Mouse (Mus musculus): ENCODE results near the gene Tspan18. TPM values are rescaled to one million over a fixed set of nuclear protein-coding genes. Genes with fewer than 3 reads are reported as not detected.

Tspan18 gene
- total and polyA plus RNA-seq, 3 experiments = 9.4 to 21.3 (median 16.0) TPM

GRCm38 (mm10) chr2:93180077-93180844 lies 154.0 kb downstream of the Tspan18 start:
- H3K79me2 ChIP-seq (replicated peaks; ENCODE audit: control insufficient read depth, insufficient read depth, low read length) = no peaks in the 10 kb centered on the region
- peak; percentile 60 for DNase-seq
- H3K4me1 ChIP-seq (ENCODE audit: control insufficient read depth, insufficient read depth, low read length) = peaks cover 1% of the 10 kb centered on the region; the same call in 1 of the 2 replicates
- TF ChIP-seq EP300 (IDR thresholded peaks at IDR 0.05; ENCODE audit: insufficient read depth, low read depth, low read length) (no peak), CTCF (IDR thresholded peaks at IDR 0.05) (no peak), POLR2A (IDR thresholded peaks at IDR 0.05; ENCODE audit: insufficient read depth, low read depth, low read length) (no peak)
- H3K36me3 ChIP-seq (ENCODE audit: control insufficient read depth, insufficient read depth, low read length) = no peaks in the 10 kb centered on the region
- peak overlapping the region; percentile 42 for H3K4me3 ChIP-seq
- H3K9ac ChIP-seq (ENCODE audit: low read depth, low read length) = peak overlapping the region; percentile 46
- WGBS = 11% methylated on average over 41 of the region's 41 CpGs
- H3K27ac ChIP-seq = peak overlapping the region; percentile 22
- no peaks in the 10 kb centered on the region for H3K27me3 ChIP-seq (ENCODE audit: control insufficient read depth, insufficient read depth, low read length)
- intact Hi-C loops (cut with DNase I) = no loop called here

GRCm38 (mm10) chr2:93179603-93180002 lies 154.7 kb downstream of the Tspan18 start:
- Histone ChIP-seq H3K79me2 (replicated peaks; ENCODE audit: control insufficient read depth, insufficient read depth, low read length) (no peaks in the 10 kb centered on the region), H3K27ac (no peak overlapping the region), H3K9ac (ENCODE audit: low read depth, low read length) (no peak overlapping the region), H3K4me1 (ENCODE audit: control insufficient read depth, insufficient read depth, low read length) (peaks cover 1% of the 10 kb centered on the region; the same call in 1 of the 2 replicates), H3K4me3 (no peak overlapping the region), H3K36me3 (ENCODE audit: control insufficient read depth, insufficient read depth, low read length) (no peaks in the 10 kb centered on the region), H3K27me3 (ENCODE audit: control insufficient read depth, insufficient read depth, low read length) (no peaks in the 10 kb centered on the region)
- TF ChIP-seq POLR2A (IDR thresholded peaks at IDR 0.05; ENCODE audit: insufficient read depth, low read depth, low read length) (no peak), EP300 (IDR thresholded peaks at IDR 0.05; ENCODE audit: insufficient read depth, low read depth, low read length) (no peak), CTCF (IDR thresholded peaks at IDR 0.05) (no peak)
- intact Hi-C loops (cut with DNase I) = no loop called here
- 83% methylated on average over 5 of the region's 5 CpGs for WGBS
- no peak for DNase-seq

- WGBS = 86% methylated on average over 4 of the region's 4 CpGs
- H3K4me1 ChIP-seq (ENCODE audit: control insufficient read depth, insufficient read depth, low read length) = peaks cover 5% of the 10 kb centered on the region
- H3K79me2 ChIP-seq (replicated peaks; ENCODE audit: control insufficient read depth, insufficient read depth, low read length) = no peaks in the 10 kb centered on the region
- no peaks in the 10 kb centered on the region for H3K27me3 ChIP-seq (ENCODE audit: control insufficient read depth, insufficient read depth, low read length)
- H3K27ac ChIP-seq = no peak overlapping the region
- H3K9ac ChIP-seq (ENCODE audit: low read depth, low read length) = no peak overlapping the region
- intact Hi-C loops (cut with DNase I) = no loop called here
- DNase-seq = no peak
- no peak for TF ChIP-seq POLR2A (IDR thresholded peaks at IDR 0.05; ENCODE audit: insufficient read depth, low read depth, low read length)
- TF ChIP-seq EP300 (IDR thresholded peaks at IDR 0.05; ENCODE audit: insufficient read depth, low read depth, low read length) = no peak
- no peak for TF ChIP-seq CTCF (IDR thresholded peaks at IDR 0.05)
- no peaks in the 10 kb centered on the region for H3K36me3 ChIP-seq (ENCODE audit: control insufficient read depth, insufficient read depth, low read length)
- no peak overlapping the region for H3K4me3 ChIP-seq
Measured at GRCm38 (mm10) chr2:93178313-93178677, 156.0 kb downstream of the Tspan18 start.

DNA sequence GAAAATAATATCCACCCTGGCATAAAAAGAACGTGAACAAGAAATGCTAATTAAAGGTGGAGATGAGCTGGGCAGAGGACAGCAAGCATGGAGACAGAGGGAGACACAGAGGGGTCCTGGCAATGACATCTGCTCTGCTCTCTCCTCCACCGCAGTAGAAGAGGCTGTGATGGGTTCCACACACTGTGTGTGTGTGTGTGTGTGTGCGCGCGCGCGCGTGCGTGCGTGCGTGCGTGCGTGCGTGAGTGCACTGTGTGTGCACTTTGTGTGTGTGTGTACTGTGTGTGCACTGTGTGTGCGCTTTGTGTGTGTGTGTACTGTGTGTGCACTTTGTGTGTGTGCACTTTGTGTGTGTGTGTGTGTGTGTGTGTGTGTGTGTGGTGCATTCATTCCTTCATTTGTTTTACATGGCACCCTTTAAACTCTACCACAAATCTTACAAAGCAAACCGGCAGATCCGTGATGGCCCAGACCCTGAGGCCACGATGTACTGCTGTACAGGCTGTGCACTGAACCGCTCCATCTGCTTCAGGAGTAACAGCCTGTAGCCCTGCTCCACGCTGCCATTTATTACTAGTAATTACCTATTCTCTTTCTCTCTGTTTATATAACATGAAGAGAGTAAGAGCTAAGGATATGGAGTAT lies 156.5 kb downstream of the Tspan18 start:
- TF ChIP-seq EP300 (IDR thresholded peaks at IDR 0.05; ENCODE audit: insufficient read depth, low read depth, low read length) (no peak), CTCF (IDR thresholded peaks at IDR 0.05) (no peak), POLR2A (IDR thresholded peaks at IDR 0.05; ENCODE audit: insufficient read depth, low read depth, low read length) (no peak)
- no peak for DNase-seq

DNA sequence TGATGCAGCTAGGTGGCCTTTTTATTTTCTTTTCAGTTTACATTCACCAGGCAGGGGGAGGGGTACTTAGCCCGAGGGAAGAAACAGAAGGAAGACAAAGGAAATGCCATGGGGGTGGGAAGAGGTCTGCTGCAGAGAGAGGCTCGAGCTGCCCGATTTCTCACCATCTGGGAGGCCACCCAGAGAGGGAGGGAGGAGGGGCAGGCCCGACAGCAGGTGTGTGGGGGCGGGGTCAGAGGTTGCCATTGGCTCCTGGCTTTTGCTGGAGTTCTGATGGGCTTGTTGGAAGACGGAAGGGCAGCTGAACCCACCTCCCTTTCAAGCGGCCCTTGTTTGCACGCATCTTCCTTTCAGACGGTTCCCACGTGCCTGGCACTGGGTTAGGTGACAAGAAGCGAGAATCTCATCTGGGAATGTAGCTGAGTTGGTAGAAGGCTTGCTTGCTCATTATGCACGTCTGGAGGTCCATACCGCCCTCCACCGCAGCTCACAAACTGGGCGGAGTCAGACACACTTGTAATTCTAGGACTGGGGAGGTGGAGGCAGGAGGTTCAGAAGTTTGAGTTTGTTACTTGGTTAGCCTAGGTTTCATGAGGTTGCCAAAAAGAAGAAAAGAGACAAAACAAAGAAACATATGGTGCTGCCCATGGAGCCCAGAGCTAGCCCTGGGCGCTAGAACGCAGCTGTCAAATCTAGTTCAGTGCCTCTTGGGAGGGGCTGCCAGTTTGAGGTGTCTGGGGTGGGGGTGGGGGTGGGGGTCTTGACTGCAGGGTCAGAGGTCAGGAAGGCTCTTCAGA lies 157.2 kb downstream of the Tspan18 start:
- TF ChIP-seq EP300 (IDR thresholded peaks at IDR 0.05; ENCODE audit: insufficient read depth, low read depth, low read length) = no peak
- no peak for TF ChIP-seq CTCF (IDR thresholded peaks at IDR 0.05)
- no peak for TF ChIP-seq POLR2A (IDR thresholded peaks at IDR 0.05; ENCODE audit: insufficient read depth, low read depth, low read length)
- Histone ChIP-seq H3K79me2 (replicated peaks; ENCODE audit: control insufficient read depth, insufficient read depth, low read length) (no peaks in the 10 kb centered on the region), H3K9ac (ENCODE audit: low read depth, low read length) (no peak overlapping the region), H3K4me3 (no peak overlapping the region), H3K36me3 (ENCODE audit: control insufficient read depth, insufficient read depth, low read length) (no peaks in the 10 kb centered on the region), H3K27ac (no peak overlapping the region), H3K4me1 (ENCODE audit: control insufficient read depth, insufficient read depth, low read length) (peaks cover 5% of the 10 kb centered on the region), H3K27me3 (ENCODE audit: control insufficient read depth, insufficient read depth, low read length) (no peaks in the 10 kb centered on the region)
- 46% methylated on average over 17 of the region's 17 CpGs for WGBS
- no peak for DNase-seq
- intact Hi-C loops (cut with DNase I) = no loop called here

More for the DNA sequence above, 156.5 kb downstream of the Tspan18 start:
- H3K79me2 ChIP-seq (replicated peaks; ENCODE audit: control insufficient read depth, insufficient read depth, low read length) = no peaks in the 10 kb centered on the region
- H3K4me3 ChIP-seq = no peak overlapping the region
- H3K4me1 ChIP-seq (ENCODE audit: control insufficient read depth, insufficient read depth, low read length) = peaks cover 5% of the 10 kb centered on the region
- H3K27ac ChIP-seq = no peak overlapping the region
- H3K27me3 ChIP-seq (ENCODE audit: control insufficient read depth, insufficient read depth, low read length) = no peaks in the 10 kb centered on the region
- H3K36me3 ChIP-seq (ENCODE audit: control insufficient read depth, insufficient read depth, low read length) = no peaks in the 10 kb centered on the region
- H3K9ac ChIP-seq (ENCODE audit: low read depth, low read length) = no peak overlapping the region
- 91% methylated on average over 20 of the region's 20 CpGs for WGBS
- intact Hi-C loops (cut with DNase I) = no loop called here

All from heart, adult 2 months (tissue).